ENCODE assay signal across 12 mouse cellular contexts in genomic region chr9:62541606-62542005, GRCm38 (mm10). TPM values are rescaled to one million over a fixed set of nuclear protein-coding genes. Genes with fewer than 3 reads are reported as not detected.
A peak's percentile ranks its signal among the peaks of the same experiment; 100 is the strongest.
DNase-seq lines count a peak whose midpoint lies in the region; ATAC-seq and TF ChIP-seq lines count a peak whose summit lies in the region.
"Had no signal": no experiment of that assay in that cellular context is flagged by ENCODE, and none has a peak within 500 bp of the region (broad histone marks: within the 10 kb centered on the region; RNA-seq: fewer than 3 reads in every experiment).

No protein-coding gene starts in this region.

- ATAC-seq in midbrain, embryonic 15.5 days (replicated peaks), result no peak
- no peak for ATAC-seq in lung, postnatal 0 days
- ATAC-seq: liver, postnatal 0 days had no signal

- no peak for TF ChIP-seq EP300 in lung, postnatal 0 days (IDR thresholded peaks at IDR 0.05)

- no peak for TF ChIP-seq CTCF in lung, postnatal 0 days (IDR thresholded peaks at IDR 0.05)

- H3K27me3 ChIP-seq in embryonic facial prominence, embryonic 10.5 days (replicated peaks; ENCODE audit: low read depth, poor library complexity, severe bottlenecking), result peaks cover 75% of the 10 kb centered on the region
- H3K27me3 ChIP-seq in hindbrain, embryonic 10.5 days (ENCODE audit: insufficient read depth, poor library complexity, severe bottlenecking), result peaks cover 30% of the 10 kb centered on the region
- no peaks in the 10 kb centered on the region for H3K27me3 ChIP-seq in midbrain, embryonic 15.5 days (replicated peaks)
- no peaks in the 10 kb centered on the region for H3K27me3 ChIP-seq in lung, postnatal 0 days (replicated peaks; ENCODE audit: insufficient read depth, low read length)

- DNase-seq in adrenal gland, postnatal 14 days, result peak; percentile 1
- DNase-seq in adrenal gland, postnatal 4 days (ENCODE audit: low spot score in 2 of 2), result no peak
- DNase-seq in embryonic facial prominence, embryonic 10.5 days (ENCODE audit: low spot score), result no peak
- DNase-seq in hindbrain, embryonic 10.5 days (ENCODE audit: low spot score), result no peak
- DNase-seq in lung, postnatal 0 days (ENCODE audit: low spot score), result no peak
- no peak for DNase-seq in natural killer cell, adult 2 months (ENCODE audit: low spot score in 2 of 2)
- no peak for DNase-seq in cerebellum, adult 18-20 months
- DNase-seq: kidney, adult 2 months; liver, postnatal 0 days; right cerebral cortex, postnatal 25 days had no signal

- WGBS in embryonic facial prominence, embryonic 10.5 days, result 53% methylated on average over 10 of the region's 10 CpGs
- WGBS in hindbrain, embryonic 10.5 days, result 60% methylated on average over 10 of the region's 10 CpGs
- 57% methylated on average over 10 of the region's 10 CpGs for WGBS in midbrain, embryonic 15.5 days
- WGBS in lung, postnatal 0 days, result 69% methylated on average over 10 of the region's 10 CpGs

- no peaks in the 10 kb centered on the region for H3K36me3 ChIP-seq in embryonic facial prominence, embryonic 10.5 days (replicated peaks)
- no peaks in the 10 kb centered on the region for H3K36me3 ChIP-seq in hindbrain, embryonic 10.5 days
- no peaks in the 10 kb centered on the region for H3K36me3 ChIP-seq in midbrain, embryonic 15.5 days (replicated peaks)
- no peaks in the 10 kb centered on the region for H3K36me3 ChIP-seq in lung, postnatal 0 days (ENCODE audit: insufficient read depth, low read length)
- H3K36me3 ChIP-seq: G1E had no signal

- H3K9ac ChIP-seq in midbrain, embryonic 15.5 days, result no peak overlapping the region
- H3K9ac ChIP-seq in lung, postnatal 0 days (replicated peaks; ENCODE audit: low read depth), result no peak overlapping the region
- H3K9ac ChIP-seq: liver, postnatal 0 days had no signal

- peaks cover 36% of the 10 kb centered on the region for H3K4me1 ChIP-seq in embryonic facial prominence, embryonic 10.5 days
- peaks cover 68% of the 10 kb centered on the region for H3K4me1 ChIP-seq in hindbrain, embryonic 10.5 days (replicated peaks)
- peaks cover 37% of the 10 kb centered on the region for H3K4me1 ChIP-seq in midbrain, embryonic 15.5 days
- H3K4me1 ChIP-seq in lung, postnatal 0 days (ENCODE audit: insufficient read depth, low read depth, low read length), result 0 out of 2 replicates have a peak, but pooled peaks cover 6% of the 10 kb centered on the region

- H3K4me3 ChIP-seq in embryonic facial prominence, embryonic 10.5 days, result no peak overlapping the region
- H3K4me3 ChIP-seq in hindbrain, embryonic 10.5 days, result no peak overlapping the region
- H3K4me3 ChIP-seq in midbrain, embryonic 15.5 days, result no peak overlapping the region
- no peak overlapping the region for H3K4me3 ChIP-seq in lung, postnatal 0 days (ENCODE audit: low read depth, low read length)

- no peaks in the 10 kb centered on the region for H3K9me3 ChIP-seq in embryonic facial prominence, embryonic 10.5 days
- no peaks in the 10 kb centered on the region for H3K9me3 ChIP-seq in hindbrain, embryonic 10.5 days
- H3K9me3 ChIP-seq in midbrain, embryonic 15.5 days, result no peaks in the 10 kb centered on the region
- no peaks in the 10 kb centered on the region for H3K9me3 ChIP-seq in lung, postnatal 0 days (ENCODE audit: low read length)
- H3K9me3 ChIP-seq: G1E had no signal

- peak overlapping the region; percentile 74 for H3K27ac ChIP-seq in embryonic facial prominence, embryonic 10.5 days (replicated peaks)
- H3K27ac ChIP-seq in hindbrain, embryonic 10.5 days, result peak overlapping the region; percentile 83
- peak overlapping the region; percentile 62; the same call in 1 of the 2 replicates for H3K27ac ChIP-seq in midbrain, embryonic 15.5 days
- H3K27ac ChIP-seq in lung, postnatal 0 days (ENCODE audit: low read length), result no peak overlapping the region

- no peak overlapping the region for H3K4me2 ChIP-seq in midbrain, embryonic 15.5 days
- H3K4me2 ChIP-seq in lung, postnatal 0 days (replicated peaks; ENCODE audit: low read depth, low read length), result no peak overlapping the region

RNA-seq across cellular contexts. Expression of gene Coro2b, which starts 4.8 kb away (rescaled TPM):
- total RNA-seq in adrenal gland, postnatal 14 days (2021), result 15.9 and 20.6 TPM in 2 replicates
- total RNA-seq in adrenal gland, postnatal 4 days (2021), result 10 to 100 TPM; 28.4 to 32.6 TPM
- 7.6 and 9.5 TPM in 2 replicates for polyA plus RNA-seq in embryonic facial prominence, embryonic 10.5 days (2016; fragmentation: Nextera tagmentation; extraction: Ambion mirVana)
- polyA plus RNA-seq in hindbrain, embryonic 10.5 days (2016; fragmentation: Nextera tagmentation; extraction: Ambion mirVana), result 17.5 and 30.7 TPM in 2 replicates
- 34.7 and 35.1 TPM in 2 replicates for polyA plus RNA-seq in midbrain, embryonic 15.5 days (2015; fragmentation: Nextera tagmentation; extraction: Ambion mirVana)
- 13.9 and 15.8 TPM in 2 replicates for polyA plus RNA-seq in lung, postnatal 0 days (2015; fragmentation: Nextera tagmentation; extraction: Ambion mirVana)
- polyA plus RNA-seq: G1E had no signal
